ENCODE assay signal across 13 mouse cellular contexts in the genomic region with DNA sequence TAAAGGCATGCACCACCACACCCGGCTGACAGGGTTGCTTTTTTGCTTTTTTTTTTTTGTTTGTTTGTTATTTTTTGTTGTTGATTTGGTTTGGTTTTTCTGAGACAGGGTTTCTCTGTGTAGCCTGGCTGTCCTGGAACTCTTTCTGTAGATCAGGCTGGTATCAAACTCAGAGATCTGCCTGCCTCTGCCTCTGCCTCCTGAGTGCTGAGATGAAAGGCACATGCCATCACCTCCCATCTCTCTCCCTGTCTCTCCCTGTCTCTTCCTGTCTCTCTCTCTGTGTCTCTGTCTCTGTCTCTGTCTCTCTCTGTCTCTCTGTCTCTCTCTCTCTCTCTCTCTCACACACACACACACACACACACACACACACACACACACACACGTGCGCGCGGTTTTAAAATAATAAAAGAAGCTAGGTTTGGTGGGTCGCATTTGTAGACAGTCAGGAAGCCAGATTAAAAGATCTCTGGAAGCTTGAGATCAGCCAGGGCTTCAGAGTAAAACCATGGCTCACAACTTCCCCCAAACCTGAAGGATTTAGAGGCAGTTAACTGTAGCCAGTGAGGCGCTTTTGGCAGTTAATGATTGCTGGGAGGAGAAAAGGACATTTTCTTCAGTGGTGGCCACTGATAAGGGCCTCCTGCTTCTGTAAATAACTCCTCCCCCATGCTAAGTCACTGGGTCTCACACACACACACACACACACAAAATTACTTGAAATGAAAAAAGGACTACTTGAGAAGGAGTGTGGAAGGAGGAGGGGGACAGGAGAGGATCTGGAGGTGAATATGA. TPM values are rescaled to one million over a fixed set of nuclear protein-coding genes. Genes with fewer than 3 reads are reported as not detected.
DNase-seq lines count a peak whose midpoint lies in the region; ATAC-seq and TF ChIP-seq lines count a peak whose summit lies in the region.
"Had no signal": no experiment of that assay in that cellular context is flagged by ENCODE, and none has a peak within 500 bp of the region (broad histone marks: within the 10 kb centered on the region; RNA-seq: fewer than 3 reads in every experiment).

No protein-coding gene starts in this region.

- no peak for DNase-seq in heart, adult 8-10 months (ENCODE audit: low spot score)
- DNase-seq in 416B (ENCODE audit: low read depth) = peak; percentile 54
- DNase-seq in hindbrain, postnatal 0 days (ENCODE audit: low spot score) = no peak
- DNase-seq: cerebellum, adult 18-20 months; kidney, adult 11 months had no signal

- no peak overlapping the region for H3K4me3 ChIP-seq in heart, embryonic 12.5 days
- H3K4me3 ChIP-seq in erythroblast, embryonic 14.5 days (replicated peaks) = peak overlapping the region; percentile 51
- no peak overlapping the region; the same call in 1 of the 2 replicates for H3K4me3 ChIP-seq in liver, embryonic 16.5 days (ENCODE audit: low read depth, low read length)
- H3K4me3 ChIP-seq in midbrain, embryonic 13.5 days (replicated peaks) = no peak overlapping the region
- no peak overlapping the region for H3K4me3 ChIP-seq in hindbrain, postnatal 0 days (ENCODE audit: low read length)
- H3K4me3 ChIP-seq: heart, embryonic 15.5 days; limb, embryonic 10.5 days had no signal

- 57% methylated on average over 7 of the region's 7 CpGs for WGBS in heart, embryonic 12.5 days
- WGBS in liver, embryonic 16.5 days (ENCODE audit: insufficient replicate concordance) = 37% methylated on average over 7 of the region's 7 CpGs
- 75% methylated on average over 7 of the region's 7 CpGs for WGBS in midbrain, embryonic 13.5 days
- 75% methylated on average over 7 of the region's 7 CpGs for whole genome bisulfite sequencing in hindbrain, postnatal 0 days

- ATAC-seq in heart, embryonic 12.5 days (ENCODE audit: insufficient number of reproducible peaks, low FRiP score) = peak; percentile 84
- peak; percentile 93 for ATAC-seq in liver, embryonic 16.5 days (ENCODE audit: low read depth)
- ATAC-seq in midbrain, embryonic 13.5 days = no peak
- ATAC-seq in CD4-positive, CD25-positive, alpha-beta regulatory T cell, adult 4 months = no peak
- ATAC-seq in hindbrain, postnatal 0 days = no peak
- ATAC-seq: forebrain, embryonic 14.5 days had no signal

- H3K9me3 ChIP-seq in heart, embryonic 12.5 days (replicated peaks) = no peaks in the 10 kb centered on the region; the same call in 1 of the 2 replicates
- no peaks in the 10 kb centered on the region for H3K9me3 ChIP-seq in erythroblast, embryonic 14.5 days (ENCODE audit: control insufficient read depth, low read length)
- no peaks in the 10 kb centered on the region for H3K9me3 ChIP-seq in liver, embryonic 16.5 days (replicated peaks; ENCODE audit: control insufficient read depth, low read length)
- H3K9me3 ChIP-seq in midbrain, embryonic 13.5 days = no peaks in the 10 kb centered on the region
- H3K9me3 ChIP-seq in hindbrain, postnatal 0 days (ENCODE audit: low read length) = no peaks in the 10 kb centered on the region
- H3K9me3 ChIP-seq: heart, embryonic 15.5 days; limb, embryonic 10.5 days had no signal

- no peaks in the 10 kb centered on the region for H3K27me3 ChIP-seq in heart, embryonic 12.5 days (replicated peaks)
- no peaks in the 10 kb centered on the region for H3K27me3 ChIP-seq in erythroblast, embryonic 14.5 days (ENCODE audit: control insufficient read depth)
- no peaks in the 10 kb centered on the region for H3K27me3 ChIP-seq in liver, embryonic 16.5 days (ENCODE audit: control insufficient read depth, insufficient read depth, low read depth, low read length)
- H3K27me3 ChIP-seq in midbrain, embryonic 13.5 days = no peaks in the 10 kb centered on the region
- no peaks in the 10 kb centered on the region for H3K27me3 ChIP-seq in hindbrain, postnatal 0 days (ENCODE audit: insufficient read depth, low read length)
- H3K27me3 ChIP-seq: heart, embryonic 15.5 days had no signal

- TF ChIP-seq CTCF in hindbrain, postnatal 0 days (IDR thresholded peaks at IDR 0.05; ENCODE audit: low read depth) = no peak

- H3K4me1 ChIP-seq in heart, embryonic 12.5 days (replicated peaks) = no peaks in the 10 kb centered on the region
- peaks cover 52% of the 10 kb centered on the region for H3K4me1 ChIP-seq in erythroblast, embryonic 14.5 days (ENCODE audit: control insufficient read depth)
- peaks cover 13% of the 10 kb centered on the region for H3K4me1 ChIP-seq in liver, embryonic 16.5 days (ENCODE audit: control insufficient read depth, low read depth, low read length)
- no peaks in the 10 kb centered on the region for H3K4me1 ChIP-seq in midbrain, embryonic 13.5 days (replicated peaks)
- no peaks in the 10 kb centered on the region for H3K4me1 ChIP-seq in hindbrain, postnatal 0 days (ENCODE audit: insufficient read depth, low read length)
- H3K4me1 ChIP-seq: heart, embryonic 15.5 days; limb, embryonic 10.5 days had no signal

- H3K4me2 ChIP-seq in heart, embryonic 12.5 days = no peak overlapping the region
- peak overlapping the region; percentile 55 for H3K4me2 ChIP-seq in liver, embryonic 16.5 days (ENCODE audit: low read depth, low read length)
- H3K4me2 ChIP-seq in midbrain, embryonic 13.5 days (replicated peaks) = no peak overlapping the region
- no peak overlapping the region for H3K4me2 ChIP-seq in hindbrain, postnatal 0 days (ENCODE audit: low read depth, low read length)
- H3K4me2 ChIP-seq: heart, embryonic 15.5 days had no signal

- H3K27ac ChIP-seq in heart, embryonic 12.5 days (ENCODE audit: poor library complexity, severe bottlenecking) = no peak overlapping the region
- peak overlapping the region; percentile 85 for H3K27ac ChIP-seq in liver, embryonic 16.5 days (ENCODE audit: low read length)
- H3K27ac ChIP-seq in midbrain, embryonic 13.5 days = no peak overlapping the region
- no peak overlapping the region for H3K27ac ChIP-seq in hindbrain, postnatal 0 days
- H3K27ac ChIP-seq: heart, embryonic 15.5 days; limb, embryonic 10.5 days had no signal

- H3K9ac ChIP-seq in heart, embryonic 12.5 days = no peak overlapping the region
- H3K9ac ChIP-seq in liver, embryonic 16.5 days (ENCODE audit: low read depth, low read length) = peak overlapping the region; percentile 2; the same call in 1 of the 2 replicates
- no peak overlapping the region for H3K9ac ChIP-seq in midbrain, embryonic 13.5 days (replicated peaks)
- no peak overlapping the region for H3K9ac ChIP-seq in hindbrain, postnatal 0 days (replicated peaks; ENCODE audit: low read length)
- H3K9ac ChIP-seq: heart, embryonic 15.5 days had no signal

- peaks cover 9% of the 10 kb centered on the region for H3K36me3 ChIP-seq in heart, embryonic 12.5 days
- H3K36me3 ChIP-seq in erythroblast, embryonic 14.5 days (ENCODE audit: control insufficient read depth) = peaks cover 16% of the 10 kb centered on the region
- 0 out of 2 replicates have a peak, but pooled peaks cover 3% of the 10 kb centered on the region for H3K36me3 ChIP-seq in liver, embryonic 16.5 days (ENCODE audit: control insufficient read depth, insufficient read depth)
- H3K36me3 ChIP-seq in midbrain, embryonic 13.5 days = peaks cover 12% of the 10 kb centered on the region
- H3K36me3 ChIP-seq in hindbrain, postnatal 0 days (ENCODE audit: insufficient read depth, low read length) = no peaks in the 10 kb centered on the region
- H3K36me3 ChIP-seq: heart, embryonic 15.5 days had no signal

RNA-seq across cellular contexts. Expression of a gene that starts 10.9 kb away (rescaled TPM):
- 32.0 and 32.2 TPM in 2 replicates for polyA plus RNA-seq in heart, embryonic 12.5 days (2016; fragmentation: Nextera tagmentation; extraction: Ambion mirVana)
- total RNA-seq in heart, adult 8-10 months (2022) = 10 to 100 TPM; 23.1 to 26.1 (median 24.7) TPM
- polyA plus RNA-seq in erythroblast, embryonic 14.5 days (2012) = 3.5 and 4.8 TPM in 2 replicates
- polyA plus RNA-seq in liver, embryonic 16.5 days (2015; fragmentation: Nextera tagmentation; extraction: Ambion mirVana) = 27.7 and 28.9 TPM in 2 replicates
- 76.5 and 81.7 TPM in 2 replicates for polyA plus RNA-seq in midbrain, embryonic 13.5 days (2015; fragmentation: Nextera tagmentation; extraction: Ambion mirVana)
- 10 to 100 TPM; 58.7 to 98.2 TPM for polyA plus RNA-seq in CD4-positive, CD25-positive, alpha-beta regulatory T cell, adult 4 months (2017; shearing (Covaris generic))
- 23.4 and 28.3 TPM in 2 replicates for total RNA-seq in hindbrain, postnatal 0 days (2014; rRNA removed)
- polyA plus RNA-seq in hindbrain, postnatal 0 days (2015; fragmentation: Nextera tagmentation; extraction: Ambion mirVana) = 61.1 and 62.8 TPM in 2 replicates

RNA-seq across cellular contexts. Expression of a gene that starts 16.3 kb away (rescaled TPM):
- polyA plus RNA-seq in heart, embryonic 12.5 days (2016; fragmentation: Nextera tagmentation; extraction: Ambion mirVana) = 22.3 TPM in 2 replicates
- total RNA-seq in heart, adult 8-10 months (2022) = 10 to 100 TPM; 11.9 to 16.9 (median 14.8) TPM
- polyA plus RNA-seq in erythroblast, embryonic 14.5 days (2012) = 1.7 and 1.8 TPM in 2 replicates
- polyA plus RNA-seq in liver, embryonic 16.5 days (2015; fragmentation: Nextera tagmentation; extraction: Ambion mirVana) = 9.5 and 11.4 TPM in 2 replicates
- polyA plus RNA-seq in midbrain, embryonic 13.5 days (2015; fragmentation: Nextera tagmentation; extraction: Ambion mirVana) = 25.3 and 30.4 TPM in 2 replicates
- polyA plus RNA-seq in CD4-positive, CD25-positive, alpha-beta regulatory T cell, adult 4 months (2017; shearing (Covaris generic)) = 10 to 100 TPM in 1 of 2 experiments, 1 to 10 TPM in 1; 8.5 to 14.4 TPM
- 27.8 and 36.1 TPM in 2 replicates for total RNA-seq in hindbrain, postnatal 0 days (2014; rRNA removed)
- 21.4 and 21.5 TPM in 2 replicates for polyA plus RNA-seq in hindbrain, postnatal 0 days (2015; fragmentation: Nextera tagmentation; extraction: Ambion mirVana)

RNA-seq across cellular contexts. Expression of a gene that starts 27.9 kb away (rescaled TPM):
- polyA plus RNA-seq in heart, embryonic 12.5 days (2016; fragmentation: Nextera tagmentation; extraction: Ambion mirVana) = 6.6 and 8.2 TPM in 2 replicates
- total RNA-seq in heart, adult 8-10 months (2022) = 1 to 10 TPM in 1 of 4 experiments, under 1 TPM in 3; 0.37 to 1.0 (median 0.73) TPM
- 0.02 and 0.11 TPM in 2 replicates for polyA plus RNA-seq in erythroblast, embryonic 14.5 days (2012)
- 1.6 and 1.9 TPM in 2 replicates for polyA plus RNA-seq in liver, embryonic 16.5 days (2015; fragmentation: Nextera tagmentation; extraction: Ambion mirVana)
- 46.0 and 51.0 TPM in 2 replicates for polyA plus RNA-seq in midbrain, embryonic 13.5 days (2015; fragmentation: Nextera tagmentation; extraction: Ambion mirVana)
- polyA plus RNA-seq in CD4-positive, CD25-positive, alpha-beta regulatory T cell, adult 4 months (2017; shearing (Covaris generic)) = under 1 TPM; 0.20 to 0.52 TPM
- total RNA-seq in hindbrain, postnatal 0 days (2014; rRNA removed) = 183 and 387 TPM in 2 replicates
- polyA plus RNA-seq in hindbrain, postnatal 0 days (2015; fragmentation: Nextera tagmentation; extraction: Ambion mirVana) = 47.6 and 53.3 TPM in 2 replicates

RNA-seq across cellular contexts. Expression of a gene that starts 43.4 kb away (rescaled TPM):
- 1.4 and 1.9 TPM in 2 replicates for polyA plus RNA-seq in heart, embryonic 12.5 days (2016; fragmentation: Nextera tagmentation; extraction: Ambion mirVana)
- under 1 TPM; 0.23 to 0.30 (median 0.27) TPM for total RNA-seq in heart, adult 8-10 months (2022)
- 0.03 TPM in 2 replicates for polyA plus RNA-seq in erythroblast, embryonic 14.5 days (2012)
- 0.19 TPM in 2 replicates for polyA plus RNA-seq in liver, embryonic 16.5 days (2015; fragmentation: Nextera tagmentation; extraction: Ambion mirVana)
- polyA plus RNA-seq in midbrain, embryonic 13.5 days (2015; fragmentation: Nextera tagmentation; extraction: Ambion mirVana) = 1.4 and 2.1 TPM in 2 replicates
- under 1 TPM; 0.63 to 0.72 TPM for polyA plus RNA-seq in CD4-positive, CD25-positive, alpha-beta regulatory T cell, adult 4 months (2017; shearing (Covaris generic))
- 3.1 and 3.4 TPM in 2 replicates for total RNA-seq in hindbrain, postnatal 0 days (2014; rRNA removed)
- 4.1 and 5.9 TPM in 2 replicates for polyA plus RNA-seq in hindbrain, postnatal 0 days (2015; fragmentation: Nextera tagmentation; extraction: Ambion mirVana)

RNA-seq across cellular contexts. Expression of a gene that starts 50.4 kb away (rescaled TPM):
- 43.5 and 44.3 TPM in 2 replicates for polyA plus RNA-seq in heart, embryonic 12.5 days (2016; fragmentation: Nextera tagmentation; extraction: Ambion mirVana)
- total RNA-seq in heart, adult 8-10 months (2022) = 1 to 10 TPM; 4.3 to 6.7 (median 5.7) TPM
- 0.30 and 0.59 TPM in 2 replicates for polyA plus RNA-seq in erythroblast, embryonic 14.5 days (2012)
- polyA plus RNA-seq in liver, embryonic 16.5 days (2015; fragmentation: Nextera tagmentation; extraction: Ambion mirVana) = 5.2 and 6.0 TPM in 2 replicates
- polyA plus RNA-seq in midbrain, embryonic 13.5 days (2015; fragmentation: Nextera tagmentation; extraction: Ambion mirVana) = 110 and 111 TPM in 2 replicates
- 10 to 100 TPM; 33.9 to 40.0 TPM for polyA plus RNA-seq in CD4-positive, CD25-positive, alpha-beta regulatory T cell, adult 4 months (2017; shearing (Covaris generic))
- total RNA-seq in hindbrain, postnatal 0 days (2014; rRNA removed) = 134 and 137 TPM in 2 replicates
- polyA plus RNA-seq in hindbrain, postnatal 0 days (2015; fragmentation: Nextera tagmentation; extraction: Ambion mirVana) = 129 and 134 TPM in 2 replicates

Comparison
In these comparisons a context has a peak if more than half of its experiments do, and no peak if none do; other contexts are left out.
1. ATAC-seq: peak in heart, embryonic 12.5 days (single experiment) and liver, embryonic 16.5 days (single experiment); none in midbrain, embryonic 13.5 days (single experiment), CD4-positive, CD25-positive, alpha-beta regulatory T cell, adult 4 months (single experiment) and hindbrain, postnatal 0 days (single experiment).